Mouse (Mus musculus) small intestine, adult 2 months (tissue): ENCODE measurements around the gene Inpp4a. TPM values are rescaled to one million over a fixed set of nuclear protein-coding genes. Genes with fewer than 3 reads are reported as not detected.

Experiments
- H3K27ac ChIP-seq: fragments of 200-500 bp; 2 replicates; pipeline ENCODE4 v1.5.1; 2012; ENCODE audit warnings: low read depth, low read length, control low read depth, inconsistent platforms; ENCODE audit not compliant: insufficient read depth
- H3K27me3 ChIP-seq: fragments of 200-500 bp; 2 replicates; pipeline ENCODE4 v1.6.1; 2012; ENCODE audit warnings: mild to moderate bottlenecking, moderate library complexity, low read length, inconsistent platforms; ENCODE audit not compliant: control insufficient read depth, insufficient read depth
- H3K36me3 ChIP-seq: fragments of 200-500 bp; 2 replicates; pipeline ENCODE4 v1.6.1; 2012; ENCODE audit warnings: mild to moderate bottlenecking, low read length, control low read depth, inconsistent platforms; ENCODE audit not compliant: control insufficient read depth, insufficient read depth
- H3K4me1 ChIP-seq: fragments of 200-500 bp; 2 replicates; pipeline ENCODE4 v1.6.1; 2012; ENCODE audit warnings: low read length, inconsistent platforms, mixed read lengths; ENCODE audit not compliant: control insufficient read depth, insufficient read depth, insufficient read length
- H3K4me3 ChIP-seq: fragments of 200-500 bp; 2 replicates; pipeline ENCODE4 v1.5.1; 2012; ENCODE audit warnings: low read depth, mild to moderate bottlenecking, control low read depth, inconsistent platforms, low read length, moderate library complexity
- CTCF ChIP-seq: fragments of 200-500 bp; IDR thresholded peaks from 2 replicates; pipeline ENCODE4 v1.5.1; 2012; ENCODE audit warnings: low read depth, mild to moderate bottlenecking, control low read depth, inconsistent platforms, low read length, moderate library complexity, mixed read lengths; ENCODE audit not compliant: insufficient replicate concordance, insufficient read length; ENCODE audit errors: extremely low read depth
- POLR2A ChIP-seq: fragments of 200-500 bp; IDR thresholded peaks from 2 replicates; pipeline ENCODE4 v1.6.1; 2012; ENCODE audit warnings: low read depth, mild to moderate bottlenecking, control low read depth, inconsistent platforms, low read length, moderate library complexity
- WGBS: fragments of 180-500 bp; shearing (Covaris S2); methylation state at CpG from one replicate; pipeline ENCODE4 v1.1.7; 2018; 5-methylcytosine and 5-hydroxymethylcytosine counted together
- polyA plus RNA-seq: library from polyadenylated mRNA; depleted of rRNA; stranded (reverse); fragments of >200 nt; gene quantifications from 2 replicates; pipeline ENCODE4 v1.2.3, GENCODE M21; 2012

Gene Inpp4a
- polyA plus RNA-seq, 1 experiment = 28.6 TPM

- H3K27ac ChIP-seq = no peak overlapping the region
- TF ChIP-seq CTCF (no peak), POLR2A (no peak)
- H3K4me3 ChIP-seq = no peak overlapping the region
- peaks cover 17% of the 10 kb centered on the region for H3K4me1 ChIP-seq
- 83% methylated on average over 6 of the region's 6 CpGs for WGBS
- no peaks in the 10 kb centered on the region for H3K36me3 ChIP-seq
- H3K27me3 ChIP-seq = no peaks in the 10 kb centered on the region
These were observed 44.7 kb downstream of the Inpp4a start for GRCm38 (mm10) chr1:37344223-37344916.

GRCm38 (mm10) chr1:37347361-37348080, 47.9 kb downstream of the Inpp4a start:
- TF ChIP-seq CTCF (no peak), POLR2A (no peak)
- H3K36me3 ChIP-seq = no peaks in the 10 kb centered on the region
- WGBS = 70% methylated on average over 9 of the region's 9 CpGs
- H3K27me3 ChIP-seq = no peaks in the 10 kb centered on the region
- H3K27ac ChIP-seq = no peak overlapping the region
- peaks cover under 1% of the 10 kb centered on the region; the same call in 1 of the 2 replicates for H3K4me1 ChIP-seq
- no peak overlapping the region for H3K4me3 ChIP-seq

GRCm38 (mm10) chr1:37350886-37351651, 51.4 kb downstream of the Inpp4a start:
- H3K4me1 ChIP-seq = peaks cover 10% of the 10 kb centered on the region; the same call in 1 of the 2 replicates
- WGBS = 35% methylated on average over 7 of the region's 7 CpGs
- no peak overlapping the region for H3K27ac ChIP-seq

GRCm38 (mm10) chr1:37351961-37352360, 52.3 kb downstream of the Inpp4a start:
- Histone ChIP-seq H3K4me3 (no peak overlapping the region), H3K4me1 (peaks cover 10% of the 10 kb centered on the region; the same call in 1 of the 2 replicates), H3K27me3 (no peaks in the 10 kb centered on the region), H3K27ac (no peak overlapping the region), H3K36me3 (no peaks in the 10 kb centered on the region)
- 96% methylated on average over 2 of the region's 2 CpGs for WGBS
- TF ChIP-seq CTCF (no peak), POLR2A (no peak)

More at GRCm38 (mm10) chr1:37350886-37351651, 51.4 kb downstream of the Inpp4a start:
- Histone ChIP-seq H3K4me3 (no peak overlapping the region), H3K36me3 (no peaks in the 10 kb centered on the region), H3K27me3 (no peaks in the 10 kb centered on the region)
- TF ChIP-seq POLR2A = no peak
- TF ChIP-seq CTCF = no peak

GRCm38 (mm10) chr1:37353456-37353855, 53.8 kb downstream of the Inpp4a start:
- H3K4me1 ChIP-seq = peaks cover 10% of the 10 kb centered on the region; the same call in 1 of the 2 replicates
- no peak overlapping the region for H3K4me3 ChIP-seq
- TF ChIP-seq POLR2A = no peak
- no peak for TF ChIP-seq CTCF
- H3K27me3 ChIP-seq = no peaks in the 10 kb centered on the region
- H3K27ac ChIP-seq = no peak overlapping the region
- WGBS = 83% methylated on average over 4 of the region's 4 CpGs
- H3K36me3 ChIP-seq = peaks cover 7% of the 10 kb centered on the region; the same call in 1 of the 2 replicates

GRCm38 (mm10) chr1:37355492-37355891, 55.8 kb downstream of the Inpp4a start:
- Histone ChIP-seq H3K4me1 (peaks cover 10% of the 10 kb centered on the region; the same call in 1 of the 2 replicates), H3K36me3 (peaks cover 18% of the 10 kb centered on the region), H3K27me3 (no peaks in the 10 kb centered on the region), H3K4me3 (no peak overlapping the region), H3K27ac (no peak overlapping the region)
- WGBS = 89% methylated on average over 3 of the region's 3 CpGs
- TF ChIP-seq CTCF (no peak), POLR2A (no peak)
